Mouse (Mus musculus) stomach, postnatal 0 days (tissue): ENCODE data around the gene Uox. TPM values are rescaled to one million over a fixed set of nuclear protein-coding genes. Genes with fewer than 3 reads are reported as not detected.

Experiments
- ATAC-seq: fragments of 200-750 bp; cut with Nextera tagmentation; 2 replicates; pipeline ENCODE4 v1.8.0; 2017; ENCODE audit not compliant: low FRiP score, low TSS enrichment
- DNase-seq: peaks from one replicate; pipeline ENCODE4 v3.0.0-alpha.2; 2016; ENCODE audit warnings: low spot score
- H3K27ac ChIP-seq: fragments of 300-500 bp; sonication (generic); replicated peaks from 2 replicates; pipeline ENCODE4 v1.5.1; 2014; ENCODE audit warnings: mild to moderate bottlenecking, control low read depth
- H3K27me3 ChIP-seq: fragments of 300-500 bp; sonication (generic); 2 replicates; pipeline ENCODE4 v1.6.1; 2014; ENCODE audit warnings: low read length; ENCODE audit not compliant: control insufficient read depth, insufficient read depth
- H3K36me3 ChIP-seq: fragments of 300-500 bp; sonication (generic); 2 replicates; pipeline ENCODE4 v1.6.1; 2014; ENCODE audit warnings: low read length, mixed read lengths; ENCODE audit not compliant: control insufficient read depth, insufficient read depth
- H3K4me1 ChIP-seq: fragments of 300-500 bp; sonication (generic); replicated peaks from 2 replicates; pipeline ENCODE4 v1.6.1; 2014; ENCODE audit warnings: antibody characterized with exemption; ENCODE audit not compliant: control insufficient read depth, insufficient read depth
- H3K4me2 ChIP-seq: fragments of 300-500 bp; sonication (generic); replicated peaks from 2 replicates; pipeline ENCODE4 v1.6.1; 2014; ENCODE audit warnings: low read depth, mild to moderate bottlenecking, control low read depth, moderate library complexity
- H3K4me3 ChIP-seq: fragments of 300-500 bp; sonication (generic); 2 replicates; pipeline ENCODE4 v1.5.1; 2014; ENCODE audit warnings: low read depth, low read length, control low read depth
- H3K9ac ChIP-seq: fragments of 300-500 bp; sonication (generic); 2 replicates; pipeline ENCODE4 v1.6.1; 2014; ENCODE audit warnings: mild to moderate bottlenecking, low read length, control low read depth, mixed read lengths
- H3K9me3 ChIP-seq: fragments of 300-500 bp; sonication (generic); 2 replicates; pipeline ENCODE4 v1.6.1; 2016; ENCODE audit warnings: low read length; ENCODE audit not compliant: control insufficient read depth
- CTCF ChIP-seq: IDR thresholded peaks from 2 replicates; pipeline ENCODE4 v1.5.1; 2016; ENCODE audit warnings: antibody characterized with exemption, low read depth, mild to moderate bottlenecking, moderate library complexity
- EP300 ChIP-seq: optimal IDR thresholded peaks from 2 replicates; pipeline ENCODE3; 2016; ENCODE audit warnings: antibody characterized with exemption
- WGBS: fragments of 180-500 bp; shearing (Covaris S2); extraction: QIAGEN DNeasy Blood & Tissue Kit; methylation state at CpG from one replicate; pipeline ENCODE4 v1.1.7; 2014; 5-methylcytosine and 5-hydroxymethylcytosine counted together
- polyA plus RNA-seq: library from polyadenylated mRNA; unstranded; fragments of >200 nt; fragmentation: Nextera tagmentation; extraction: Ambion mirVana; gene quantifications from 2 replicates; pipeline ENCODE4 v1.2.1, GENCODE M21; 2015

Gene Uox
- polyA plus RNA-seq: 0.25 and 0.29 TPM in 2 replicates

DNA sequence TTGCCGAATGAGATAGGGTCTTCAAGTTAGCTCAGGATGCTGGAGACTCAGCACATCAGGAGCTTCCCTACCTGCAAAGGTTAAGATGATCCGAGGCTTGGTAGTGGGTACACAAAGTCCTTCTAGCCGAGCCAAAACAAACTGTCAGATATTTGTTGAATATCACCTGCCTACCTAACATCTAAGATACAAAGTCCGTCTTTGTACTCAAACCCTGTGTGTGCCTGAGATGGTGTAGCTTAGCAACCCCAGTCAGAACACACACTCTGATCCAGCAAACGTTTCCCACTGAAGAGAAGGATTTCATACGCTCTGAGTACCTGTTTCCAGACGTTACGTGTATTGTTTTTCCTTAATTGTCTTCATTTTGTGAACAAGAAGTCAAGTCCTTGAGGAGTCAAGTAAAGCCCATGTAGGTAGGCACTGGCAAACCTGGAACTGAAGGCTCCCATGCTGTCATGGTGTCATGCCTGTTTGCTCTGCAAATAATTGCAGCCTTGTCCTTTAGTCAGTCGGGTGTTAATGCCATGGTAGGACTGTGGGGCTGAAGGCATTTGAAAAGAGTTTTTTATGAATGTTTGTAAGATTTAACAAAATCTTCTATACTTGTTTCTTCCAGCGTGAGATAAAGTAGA is at the start of gene Uox:
Gene Uox, plus strand, starts transcription at position 279 of the 635 bp plus-strand sequence.
- Histone ChIP-seq H3K27me3 (no peaks in the 10 kb centered on the region), H3K9me3 (no peaks in the 10 kb centered on the region), H3K36me3 (no peaks in the 10 kb centered on the region), H3K27ac (no peak within 1 kb of the TSS), H3K4me1 (no peaks in the 10 kb centered on the region), H3K4me3 (no peak within 1 kb of the TSS), H3K9ac (no peak within 1 kb of the TSS), H3K4me2 (no peak within 1 kb of the TSS)
- DNase-seq: no peak
- TF ChIP-seq CTCF: no peak
- TF ChIP-seq EP300: no peak
- no peak for ATAC-seq
- WGBS: 54% methylated on average over 10 of the region's 10 CpGs

DNA sequence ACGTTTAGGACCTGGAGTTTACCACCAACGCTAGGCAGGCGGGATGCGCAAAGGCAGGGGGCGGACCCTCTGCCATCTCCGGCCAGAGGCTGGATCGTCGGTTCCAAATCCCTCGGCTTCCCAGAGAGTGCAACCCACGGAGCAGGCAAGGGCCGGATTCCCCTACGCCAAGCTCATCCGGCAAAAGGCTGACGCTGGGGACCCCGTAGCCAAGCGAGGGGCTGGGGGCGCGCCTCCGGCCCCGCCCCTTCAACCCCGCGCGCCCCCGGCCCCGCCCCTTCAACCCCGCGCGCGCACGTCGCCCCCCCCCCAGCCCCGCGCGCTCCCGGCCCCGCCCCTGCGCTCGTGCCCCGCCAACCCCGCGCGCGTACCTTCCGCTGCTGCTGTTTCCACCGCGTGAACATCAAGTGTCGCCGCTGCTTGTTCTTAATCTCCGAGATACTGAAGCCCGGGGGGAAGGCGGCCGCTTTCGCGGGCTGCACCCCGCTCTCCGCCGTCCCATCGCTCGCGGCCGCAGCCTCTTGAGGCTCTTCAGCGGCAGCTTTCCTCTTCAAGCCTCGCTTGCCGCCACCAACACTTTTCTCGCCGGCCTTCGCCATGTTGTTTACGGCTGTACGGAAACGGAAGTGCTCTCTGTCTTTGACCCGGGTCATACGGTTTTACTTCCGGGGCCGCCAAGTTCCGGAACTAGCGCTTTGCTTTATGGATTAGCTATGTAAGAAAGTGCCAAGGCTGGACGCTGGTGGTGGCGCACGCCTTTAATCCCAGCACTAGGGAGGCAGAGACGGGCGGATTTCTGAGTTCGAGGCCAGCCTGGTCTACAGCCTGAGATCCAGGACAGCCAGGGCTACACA is 49.2 kb upstream of the Uox start, which contains the start of gene Rpf1:
Gene Rpf1, minus strand, starts transcription at position 632 of the 854 bp plus-strand sequence.
- peak within 1 kb of the TSS; percentile 71 for H3K4me2 ChIP-seq
- TF ChIP-seq CTCF: peak; percentile 19; the same call in 1 of the 2 replicates
- TF ChIP-seq EP300: no peak
- under 1% methylated on average over 54 of the region's 82 CpGs for WGBS
- peak within 1 kb of the TSS; percentile 99 for H3K27ac ChIP-seq
- no peaks in the 10 kb centered on the region for H3K4me1 ChIP-seq
- H3K9ac ChIP-seq: peak within 1 kb of the TSS; percentile 86
- peak within 1 kb of the TSS; percentile 85 for H3K4me3 ChIP-seq
- peak; percentile 97 for ATAC-seq
- DNase-seq: peak; percentile 87
- H3K9me3 ChIP-seq: no peaks in the 10 kb centered on the region
- H3K36me3 ChIP-seq: peaks cover 5% of the 10 kb centered on the region; the same call in 1 of the 2 replicates
- no peaks in the 10 kb centered on the region for H3K27me3 ChIP-seq

GRCm38 (mm10) chr3:146521652-146522020 is 48.6 kb upstream of the Uox start:
- Histone ChIP-seq H3K4me1 (no peaks in the 10 kb centered on the region), H3K9me3 (no peaks in the 10 kb centered on the region), H3K27ac (peak overlapping the region; percentile 99), H3K27me3 (no peaks in the 10 kb centered on the region), H3K36me3 (peaks cover 5% of the 10 kb centered on the region; the same call in 1 of the 2 replicates), H3K4me2 (peak overlapping the region; percentile 71), H3K4me3 (peak overlapping the region; percentile 85), H3K9ac (peak overlapping the region; percentile 86; the same call in 1 of the 2 replicates)
- TF ChIP-seq EP300 (no peak), CTCF (no peak)
- 13% methylated on average over 8 of the region's 8 CpGs for WGBS
- ATAC-seq (no peak), DNase-seq (no peak)

- H3K36me3 ChIP-seq: no peaks in the 10 kb centered on the region
- H3K4me3 ChIP-seq: no peak overlapping the region
- H3K27ac ChIP-seq: no peak overlapping the region
- TF ChIP-seq EP300 (no peak), CTCF (no peak)
- H3K9ac ChIP-seq: no peak overlapping the region
- no peaks in the 10 kb centered on the region for H3K4me1 ChIP-seq
- ATAC-seq (no peak), DNase-seq (no peak)
- no peaks in the 10 kb centered on the region for H3K27me3 ChIP-seq
- H3K9me3 ChIP-seq: no peaks in the 10 kb centered on the region
- H3K4me2 ChIP-seq: no peak overlapping the region
- WGBS: 41% methylated on average over 2 of the region's 2 CpGs
Observed at GRCm38 (mm10) chr3:146528335-146528734, 41.9 kb upstream of the Uox start.

- 63% methylated on average over 6 of the region's 6 CpGs for WGBS
- DNase-seq (no peak), ATAC-seq (no peak)
- H3K27ac ChIP-seq: no peak overlapping the region
- H3K4me2 ChIP-seq: no peak overlapping the region
- TF ChIP-seq CTCF (no peak), EP300 (no peak)
- no peaks in the 10 kb centered on the region for H3K27me3 ChIP-seq
- H3K4me1 ChIP-seq: no peaks in the 10 kb centered on the region
- H3K9me3 ChIP-seq: no peaks in the 10 kb centered on the region
- no peak overlapping the region for H3K9ac ChIP-seq
- no peak overlapping the region for H3K4me3 ChIP-seq
- no peaks in the 10 kb centered on the region for H3K36me3 ChIP-seq
Observed at GRCm38 (mm10) chr3:146534986-146535385, 35.2 kb upstream of the Uox start.
